Mouse (Mus musculus) ovary, adult 18-20 months (tissue): Measurements from ENCODE around the gene Gm12258.
A peak's percentile ranks its signal among the peaks of the same experiment; 100 is the strongest.

Experiments used
- DNase-seq: peaks from one replicate; pipeline ENCODE4 v3.0.0; 2022; ENCODE audit warnings: low spot score, mixed read lengths

The Gm12258 gene

GRCm38 (mm10) chr11:58901080-58901479 is 54.1 kb downstream of the Gm12258 start:
- no peak for DNase-seq

DNA sequence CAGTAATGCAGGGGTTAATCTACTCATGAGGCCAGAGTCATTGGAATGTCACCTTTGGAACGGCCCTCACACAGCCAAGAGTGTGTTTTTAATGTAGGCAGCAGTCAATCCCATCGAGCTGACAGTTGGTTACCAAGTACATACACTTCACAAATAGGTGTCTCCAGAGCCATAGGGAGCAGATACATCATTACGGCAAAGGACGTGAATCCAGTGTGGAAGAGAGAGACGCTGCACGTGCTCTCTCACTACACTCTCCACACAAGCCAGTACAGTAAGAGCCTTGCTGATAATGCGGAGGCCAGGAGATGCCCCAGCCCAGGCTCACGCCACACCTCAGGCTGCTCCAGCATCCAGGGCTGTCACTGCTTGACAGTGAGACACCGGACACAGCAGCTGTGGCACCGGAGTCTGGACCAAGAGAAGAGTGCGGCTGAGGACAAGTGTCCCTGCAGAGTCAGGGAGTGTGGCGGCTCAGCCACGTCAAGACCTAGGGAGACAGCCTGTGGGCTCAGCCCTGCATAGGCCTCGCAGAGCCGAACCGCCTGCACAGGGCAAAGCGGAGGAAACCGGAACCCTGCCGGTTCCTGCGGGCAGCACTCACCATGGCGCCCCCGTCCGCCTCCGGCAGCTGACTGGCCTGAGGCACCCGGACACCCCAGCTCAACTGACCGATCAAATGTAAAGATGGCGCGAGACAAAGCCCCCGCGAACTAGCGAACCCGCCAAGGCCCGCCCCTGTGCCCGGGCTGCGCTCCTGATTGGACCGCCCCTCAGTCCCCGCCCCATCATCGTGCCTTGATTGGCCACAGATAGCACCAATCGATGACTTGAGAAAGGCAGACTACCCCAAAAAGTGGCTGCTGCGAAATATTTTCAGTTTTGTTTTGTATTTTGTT is 56.8 kb downstream of the Gm12258 start, which contains the start of gene Zfp39:
TSS of gene Zfp39 (minus strand) at position 715 of the 899 bp plus-strand sequence.
- DNase-seq, result peak; percentile 89

- DNase-seq, result no peak
Measured at GRCm38 (mm10) chr11:58904410-58904718, 57.4 kb downstream of the Gm12258 start.

DNA sequence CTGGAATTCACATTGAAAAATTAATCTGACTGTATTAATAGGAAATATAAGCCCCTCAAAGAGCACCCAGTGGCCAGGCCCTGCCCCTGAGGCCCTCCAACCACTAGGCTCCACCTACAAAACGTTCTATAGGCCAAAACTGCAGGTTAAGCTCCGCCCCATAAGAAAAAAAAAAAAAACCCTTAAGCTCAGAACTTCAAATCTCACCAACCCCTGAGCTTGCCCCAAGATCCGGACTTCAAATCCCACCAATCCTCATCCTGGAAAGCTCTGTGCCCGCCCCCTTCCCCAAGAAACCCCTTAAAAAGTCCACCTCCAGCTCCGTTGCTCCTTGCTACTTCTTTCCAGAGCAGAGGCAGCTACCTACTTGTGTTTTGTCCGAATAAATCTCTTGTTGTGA is 57.9 kb downstream of the Gm12258 start:
- no peak for DNase-seq
